Mouse (Mus musculus) stomach, embryonic 16.5 days (tissue): ENCODE data around the gene Dmbt1. TPM values are rescaled to one million over a fixed set of nuclear protein-coding genes. Genes with fewer than 3 reads are reported as not detected.
"Not testable (repeated sequence)": the region's sequence is repeated elsewhere in the genome, so short reads cannot be mapped to it uniquely, and the experiment has no call there.

ENCODE experiments used
- ATAC-seq: fragments of 200-750 bp; cut with Nextera tagmentation; 2 replicates; pipeline ENCODE4 v1.8.0; 2017; ENCODE audit warnings: moderate number of reproducible peaks, moderate TSS enrichment; ENCODE audit not compliant: insufficient read depth, low FRiP score
- H3K27ac ChIP-seq: fragments of 300-500 bp; sonication (generic); 2 replicates; pipeline ENCODE4 v1.5.1; 2014; ENCODE audit warnings: low read length
- H3K27me3 ChIP-seq: fragments of 300-500 bp; sonication (generic); 2 replicates; pipeline ENCODE4 v1.6.1; 2014; ENCODE audit warnings: low read length, control low read depth, mixed read lengths; ENCODE audit not compliant: control insufficient read depth, insufficient read depth
- H3K36me3 ChIP-seq: fragments of 300-500 bp; sonication (generic); 2 replicates; pipeline ENCODE4 v1.6.1; 2014; ENCODE audit warnings: low read length; ENCODE audit not compliant: control insufficient read depth, insufficient read depth
- H3K4me1 ChIP-seq: fragments of 300-500 bp; sonication (generic); 2 replicates; pipeline ENCODE4 v1.6.1; 2014; ENCODE audit warnings: low read length, control low read depth, mixed read lengths; ENCODE audit not compliant: control insufficient read depth, insufficient read depth
- H3K4me2 ChIP-seq: fragments of 300-500 bp; sonication (generic); 2 replicates; pipeline ENCODE4 v1.6.1; 2014; ENCODE audit warnings: low read depth, low read length, mixed read lengths
- H3K4me3 ChIP-seq: fragments of 300-500 bp; sonication (generic); replicated peaks from 2 replicates; pipeline ENCODE4 v1.5.1; 2014; ENCODE audit warnings: mild to moderate bottlenecking, low read length
- H3K9ac ChIP-seq: fragments of 300-500 bp; sonication (generic); 2 replicates; pipeline ENCODE4 v1.6.1; 2014; ENCODE audit warnings: low read length
- H3K9me3 ChIP-seq: fragments of 300-500 bp; sonication (generic); replicated peaks from 2 replicates; pipeline ENCODE4 v1.6.1; 2016; ENCODE audit warnings: low read length, control low read depth; ENCODE audit not compliant: control insufficient read depth
- WGBS: fragments of 180-500 bp; shearing (Covaris S2); extraction: QIAGEN DNeasy Blood & Tissue Kit; methylation state at CpG from one replicate; pipeline ENCODE4 v1.1.7; 2014; 5-methylcytosine and 5-hydroxymethylcytosine counted together
- polyA plus RNA-seq: library from polyadenylated mRNA; unstranded; fragments of >200 nt; fragmentation: Nextera tagmentation; extraction: Ambion mirVana; gene quantifications from 2 replicates; pipeline ENCODE4 v1.2.1, GENCODE M21; 2015

Gene Dmbt1
- polyA plus RNA-seq, 1 experiment from 2014 or later, result 68.6 TPM

GRCm38 (mm10) chr7:131036396-131036795 lies 4.5 kb downstream of the Dmbt1 start:
- Histone ChIP-seq H3K4me2 (no peak overlapping the region), H3K9ac (no peak overlapping the region), H3K27ac (no peak overlapping the region), H3K4me1 (no peaks in the 10 kb centered on the region), H3K36me3 (no peaks in the 10 kb centered on the region), H3K4me3 (no peak overlapping the region), H3K9me3 (no peaks in the 10 kb centered on the region), H3K27me3 (no peaks in the 10 kb centered on the region)
- WGBS, result 79% methylated on average over 3 of the region's 3 CpGs
- ATAC-seq, result no peak

- ATAC-seq, result no peak
- 61% methylated on average over 2 of the region's 2 CpGs for WGBS
Measured at GRCm38 (mm10) chr7:131037083-131037482, 5.2 kb downstream of the Dmbt1 start.

DNA sequence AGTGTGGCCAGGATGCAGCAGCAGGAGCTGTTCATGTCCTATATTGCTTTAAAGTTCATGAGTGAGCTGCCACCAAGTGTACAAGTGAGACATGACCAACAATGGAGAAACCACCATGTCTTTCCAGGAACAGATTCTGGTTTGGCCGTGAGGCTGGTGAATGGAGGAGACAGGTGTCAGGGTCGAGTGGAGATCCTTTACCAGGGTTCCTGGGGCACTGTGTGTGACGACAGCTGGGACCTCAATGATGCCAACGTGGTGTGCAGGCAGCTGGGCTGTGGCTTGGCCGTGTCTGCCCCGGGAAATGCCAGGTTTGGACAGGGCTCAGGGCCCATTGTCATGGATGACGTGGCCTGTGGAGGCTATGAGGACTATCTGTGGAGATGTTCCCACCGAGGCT lies 8.9 kb downstream of the Dmbt1 start:
- not testable (repeated sequence) for H3K36me3 ChIP-seq, ATAC-seq, H3K4me2 ChIP-seq, H3K27ac ChIP-seq, H3K4me1 ChIP-seq, H3K4me3 ChIP-seq, H3K9ac ChIP-seq, H3K9me3 ChIP-seq, H3K27me3 ChIP-seq
- WGBS, result 86% methylated on average over 8 of the region's 8 CpGs

More at GRCm38 (mm10) chr7:131037083-131037482, 5.2 kb downstream of the Dmbt1 start:
- no peak overlapping the region for H3K4me3 ChIP-seq
- H3K4me1 ChIP-seq, result no peaks in the 10 kb centered on the region
- no peaks in the 10 kb centered on the region for H3K27me3 ChIP-seq
- H3K4me2 ChIP-seq, result no peak overlapping the region
- no peak overlapping the region for H3K9ac ChIP-seq
- H3K36me3 ChIP-seq, result no peaks in the 10 kb centered on the region
- no peaks in the 10 kb centered on the region for H3K9me3 ChIP-seq
- H3K27ac ChIP-seq, result no peak overlapping the region

DNA sequence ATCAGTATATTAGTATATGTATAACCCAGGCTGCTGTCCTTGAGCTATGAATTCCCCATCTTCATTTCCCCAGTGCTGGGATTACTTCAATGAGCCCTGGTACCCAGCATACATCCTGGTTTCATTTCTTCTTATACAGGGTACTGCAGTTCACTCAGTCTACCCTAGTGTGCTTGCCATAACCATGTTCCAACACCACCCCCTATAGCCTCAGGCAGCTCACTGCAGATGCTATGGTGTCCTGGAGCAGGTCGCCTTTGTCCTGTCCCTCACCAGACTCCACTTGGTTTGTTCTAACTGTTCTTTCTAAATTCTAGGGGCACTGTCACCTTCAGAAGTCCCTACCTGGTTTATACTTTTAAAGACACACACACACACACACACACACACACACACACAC lies 10.8 kb downstream of the Dmbt1 start:
- Histone ChIP-seq H3K9me3 (no peaks in the 10 kb centered on the region), H3K4me1 (no peaks in the 10 kb centered on the region)
- 0 out of 2 replicates have a peak, but pooled peaks have one; percentile 44 for ATAC-seq

GRCm38 (mm10) chr7:131045258-131045835 lies 13.5 kb downstream of the Dmbt1 start:
- not testable (repeated sequence) for H3K4me2 ChIP-seq, H3K4me3 ChIP-seq, H3K4me1 ChIP-seq, ATAC-seq, H3K27me3 ChIP-seq, H3K27ac ChIP-seq, H3K9ac ChIP-seq, H3K9me3 ChIP-seq, H3K36me3 ChIP-seq
- 33% methylated on average over 3 of the region's 3 CpGs for WGBS

More for the DNA sequence above, 10.8 kb downstream of the Dmbt1 start:
- 60% methylated on average over 1 of the region's 1 CpGs for WGBS
- no peak overlapping the region for H3K4me2 ChIP-seq
- H3K27ac ChIP-seq, result no peak overlapping the region
- H3K4me3 ChIP-seq, result no peak overlapping the region
- H3K27me3 ChIP-seq, result no peaks in the 10 kb centered on the region
- no peak overlapping the region for H3K9ac ChIP-seq
- H3K36me3 ChIP-seq, result no peaks in the 10 kb centered on the region

DNA sequence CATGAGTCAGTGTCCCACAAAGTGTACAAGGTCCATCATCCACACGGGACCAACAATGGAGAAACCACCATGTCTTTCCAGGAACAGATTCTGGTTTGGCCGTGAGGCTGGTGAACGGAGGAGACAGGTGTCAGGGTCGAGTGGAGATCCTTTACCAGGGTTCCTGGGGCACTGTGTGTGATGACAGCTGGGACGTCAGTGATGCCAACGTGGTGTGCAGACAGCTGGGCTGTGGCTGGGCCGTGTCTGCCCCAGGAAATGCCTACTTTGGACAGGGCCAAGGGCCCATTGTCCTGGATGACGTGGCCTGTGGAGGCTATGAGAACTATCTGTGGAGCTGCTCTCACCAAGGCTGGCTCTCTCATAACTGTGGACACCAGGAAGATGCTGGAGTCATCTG lies 18.0 kb downstream of the Dmbt1 start:
- not testable (repeated sequence) for H3K9me3 ChIP-seq, H3K27me3 ChIP-seq, H3K36me3 ChIP-seq, H3K4me2 ChIP-seq, H3K4me3 ChIP-seq, ATAC-seq, H3K27ac ChIP-seq, H3K4me1 ChIP-seq, H3K9ac ChIP-seq
- WGBS, result 76% methylated on average over 8 of the region's 8 CpGs

DNA sequence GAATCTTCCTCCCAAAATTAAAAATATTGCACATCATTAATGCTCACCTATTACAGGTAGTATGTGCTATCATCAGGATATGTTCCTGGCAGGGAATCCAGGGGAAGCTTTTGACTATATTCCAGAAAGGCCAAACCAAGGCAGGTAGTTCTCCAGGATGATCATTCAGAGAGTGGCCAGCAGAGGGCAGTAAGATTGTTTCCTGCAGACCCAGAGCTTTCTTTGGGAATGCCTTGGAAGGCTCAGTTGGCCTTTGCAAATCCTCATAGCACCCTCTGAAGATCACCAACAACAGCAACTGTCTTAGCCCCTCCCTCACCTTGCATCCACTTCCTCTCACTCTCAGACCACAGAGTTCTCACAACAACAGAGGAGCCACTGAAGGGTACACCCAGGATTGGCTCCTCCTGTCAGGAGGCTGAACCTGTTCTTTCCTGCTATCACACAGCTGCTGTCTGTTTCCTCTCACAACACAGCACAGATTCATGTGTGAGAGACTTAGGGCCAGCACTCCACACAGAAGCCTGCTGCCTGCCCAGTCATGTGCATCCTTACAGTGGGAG lies 23.0 kb downstream of the Dmbt1 start:
- ATAC-seq, result peak; percentile 21; the same call in 1 of the 2 replicates
- Histone ChIP-seq H3K36me3 (no peaks in the 10 kb centered on the region), H3K9ac (no peak overlapping the region), H3K27ac (no peak overlapping the region), H3K9me3 (no peaks in the 10 kb centered on the region), H3K4me1 (no peaks in the 10 kb centered on the region), H3K27me3 (no peaks in the 10 kb centered on the region), H3K4me3 (no peak overlapping the region), H3K4me2 (no peak overlapping the region)

GRCm38 (mm10) chr7:131057918-131058317 lies 26.1 kb downstream of the Dmbt1 start:
- H3K27me3 ChIP-seq, H3K9ac ChIP-seq, H3K4me3 ChIP-seq, H3K4me1 ChIP-seq, H3K4me2 ChIP-seq, H3K36me3 ChIP-seq, H3K27ac ChIP-seq, ATAC-seq, H3K9me3 ChIP-seq: not testable (repeated sequence)
- 76% methylated on average over 9 of the region's 9 CpGs for WGBS

DNA sequence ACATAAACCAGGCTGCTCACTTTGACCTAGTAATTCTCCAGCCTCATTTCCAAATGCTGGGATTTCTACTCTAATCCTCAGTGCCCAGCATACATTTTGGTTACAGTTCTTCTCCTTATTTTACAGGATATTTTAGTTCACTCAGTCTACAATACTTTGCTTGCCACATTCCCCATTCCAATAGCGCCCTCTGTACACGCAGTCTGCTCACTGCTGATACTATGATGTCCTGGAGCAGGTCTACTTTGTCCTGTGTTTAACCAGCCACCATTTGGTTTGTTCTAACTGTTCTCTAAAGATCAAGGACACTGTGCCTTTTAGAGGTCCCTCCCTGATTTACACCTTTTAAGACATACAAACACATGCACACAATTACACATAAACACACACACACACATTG lies 28.0 kb downstream of the Dmbt1 start:
- ATAC-seq, H3K9ac ChIP-seq, H3K36me3 ChIP-seq, H3K4me3 ChIP-seq, H3K27ac ChIP-seq, H3K4me1 ChIP-seq, H3K9me3 ChIP-seq, H3K4me2 ChIP-seq, H3K27me3 ChIP-seq: not testable (repeated sequence)
- WGBS, result 66% methylated on average over 2 of the region's 2 CpGs
